Mouse (Mus musculus) megakaryocyte-erythroid progenitor cell, adult 5-6 weeks (primary cell): ENCODE results near the gene Fhl3. TPM values are rescaled to one million over a fixed set of nuclear protein-coding genes. Genes with fewer than 3 reads are reported as not detected.
"Not testable (repeated sequence)": the region's sequence is repeated elsewhere in the genome, so short reads cannot be mapped to it uniquely, and the experiment has no call there.

Source experiments
- ATAC-seq: replicated peaks from 2 replicates; pipeline ENCODE4 v1.8.0; 2016; ENCODE audit warnings: mild to moderate bottlenecking, inconsistent platforms; ENCODE audit not compliant: severe bottlenecking, poor library complexity, low FRiP score, low TSS enrichment
- total RNA-seq, 2 experiments: library from RNA; stranded (forward) in 1 of 2; stranded (reverse) in 1 of 2; fragments of 200-1000, 215-1000 nt in 1 of 2; fragments of >200 nt in 1 of 2; fragmentation: Nextera tagmentation in 1 of 2; gene quantifications; 2 replicates each; pipeline ENCODE4 v1.2.3; 2014 to 2017

The Fhl3 gene
- total RNA-seq, 2 experiments from 2014 or later, result 3.3 to 4.1 TPM

GRCm38 (mm10) chr4:124707381-124708199 is 7.1 kb downstream of the Fhl3 start:
- ATAC-seq, result not testable (repeated sequence)

- ATAC-seq, result not testable (repeated sequence)
Measured at GRCm38 (mm10) chr4:124708200-124708517, 7.7 kb downstream of the Fhl3 start.

GRCm38 (mm10) chr4:124708518-124709477 is 8.3 kb downstream of the Fhl3 start:
- ATAC-seq, result peak; percentile 78

GRCm38 (mm10) chr4:124709961-124710446 is 9.5 kb downstream of the Fhl3 start:
- ATAC-seq, result no peak

- no peak for ATAC-seq
Measured at GRCm38 (mm10) chr4:124710776-124711291, 10.3 kb downstream of the Fhl3 start.

GRCm38 (mm10) chr4:124712618-124713017 is 12.1 kb downstream of the Fhl3 start:
- no peak for ATAC-seq

- not testable (repeated sequence) for ATAC-seq
Measured at GRCm38 (mm10) chr4:124713850-124714249, 13.3 kb downstream of the Fhl3 start.

GRCm38 (mm10) chr4:124714545-124715481 is 14.3 kb downstream of the Fhl3 start, which contains the start of gene Sf3a3:
TSS of gene Sf3a3 (plus strand) at chr4:124714776.
- ATAC-seq, result peak; percentile 93

- no peak for ATAC-seq
Measured at GRCm38 (mm10) chr4:124719101-124719500, 18.6 kb downstream of the Fhl3 start.

GRCm38 (mm10) chr4:124726121-124726520 is 25.6 kb downstream of the Fhl3 start:
- no peak for ATAC-seq

GRCm38 (mm10) chr4:124736952-124737351 is 36.5 kb downstream of the Fhl3 start:
- ATAC-seq, result no peak

GRCm38 (mm10) chr4:124737486-124737885 is 37.0 kb downstream of the Fhl3 start:
- no peak for ATAC-seq

GRCm38 (mm10) chr4:124738013-124738412 is 37.5 kb downstream of the Fhl3 start:
- no peak for ATAC-seq

GRCm38 (mm10) chr4:124738783-124739182 is 38.3 kb downstream of the Fhl3 start:
- no peak for ATAC-seq

GRCm38 (mm10) chr4:124741376-124742343 is 41.2 kb downstream of the Fhl3 start, which contains the start of gene Inpp5b:
TSS of gene Inpp5b (plus strand) at chr4:124741850.
- peak; percentile 89 for ATAC-seq

- no peak for ATAC-seq
Measured at GRCm38 (mm10) chr4:124742839-124743238, 42.3 kb downstream of the Fhl3 start.

GRCm38 (mm10) chr4:124746577-124746976 is 46.1 kb downstream of the Fhl3 start:
- no peak for ATAC-seq

GRCm38 (mm10) chr4:124747851-124748250 is 47.4 kb downstream of the Fhl3 start:
- ATAC-seq, result no peak
